Mouse (Mus musculus) myocyte (in vitro differentiated cells): ENCODE measurements around the gene Gm9964. TPM values are rescaled to one million over a fixed set of nuclear protein-coding genes. Genes with fewer than 3 reads are reported as not detected.

Source experiments
- H3K27me3 ChIP-seq: one replicate; pipeline ENCODE4 v1.6.1; 2011; ENCODE audit not compliant: control insufficient read depth, insufficient read depth, insufficient read length
- H3K36me3 ChIP-seq: one replicate; pipeline ENCODE4 v1.6.1; 2011; ENCODE audit not compliant: control insufficient read depth, insufficient read depth
- H3K4me2 ChIP-seq: one replicate; pipeline ENCODE4 v1.6.1; 2011; ENCODE audit warnings: low read depth, control low read depth
- H3K4me3 ChIP-seq: one replicate; pipeline ENCODE4 v1.5.1; 2011; ENCODE audit warnings: mild to moderate bottlenecking, control low read depth, moderate library complexity
- H3K79me2 ChIP-seq: one replicate; pipeline ENCODE4 v1.6.1; 2011; ENCODE audit not compliant: control insufficient read depth, insufficient read depth
- H3ac ChIP-seq: one replicate; pipeline ENCODE4 v1.6.1; 2011; ENCODE audit not compliant: control insufficient read depth, insufficient read length
- CEBPB ChIP-seq: IDR thresholded peaks from 2 replicates; pipeline ENCODE4 v1.6.1; 2011; ENCODE audit warnings: mild to moderate bottlenecking, moderate library complexity; ENCODE audit not compliant: poor library complexity, insufficient read depth, severe bottlenecking
- E2F4 ChIP-seq: IDR thresholded peaks from one replicate; pipeline ENCODE4 v1.6.1; 2011; ENCODE audit warnings: mild to moderate bottlenecking, control low read depth, moderate library complexity; ENCODE audit not compliant: insufficient read depth
- MAX ChIP-seq: IDR thresholded peaks from one replicate; pipeline ENCODE4 v1.6.1; 2011; ENCODE audit warnings: low read depth, mild to moderate bottlenecking, control low read depth
- MYOD1 ChIP-seq, 3 experiments: IDR thresholded peaks; one replicate each; pipeline ENCODE4 v1.6.1; 2011; ENCODE audit warnings: control low read depth in 2 of 3, low read depth in 2 of 3, mild to moderate bottlenecking in 2 of 3, moderate library complexity in 1 of 3; ENCODE audit not compliant: insufficient read length in 2 of 3, control insufficient read depth in 1 of 3
- MYOG ChIP-seq, 3 experiments: IDR thresholded peaks; one replicate each; pipeline ENCODE4 v1.6.1; 2011; ENCODE audit warnings: control low read depth in 2 of 3, low read depth in 2 of 3, mild to moderate bottlenecking in 2 of 3; ENCODE audit not compliant: insufficient read length in 2 of 3, control insufficient read depth in 1 of 3, insufficient read depth in 1 of 3
- POLR2A ChIP-seq: IDR thresholded peaks from one replicate; pipeline ENCODE4 v1.6.1; 2011; ENCODE audit warnings: low read depth, mild to moderate bottlenecking, control low read depth, moderate library complexity; ENCODE audit not compliant: insufficient read length
- POLR2AphosphoS2 ChIP-seq: IDR thresholded peaks from one replicate; pipeline ENCODE4 v1.6.1; 2011; ENCODE audit warnings: low read depth, control low read depth; ENCODE audit not compliant: insufficient read length
- REST ChIP-seq: IDR thresholded peaks from one replicate; pipeline ENCODE4 v1.6.1; 2011; ENCODE audit warnings: mild to moderate bottlenecking, control low read depth, moderate library complexity; ENCODE audit not compliant: insufficient read depth, insufficient read length
- SRF ChIP-seq: IDR thresholded peaks from one replicate; pipeline ENCODE4 v1.6.1; 2011; ENCODE audit warnings: low read depth; ENCODE audit not compliant: control insufficient read depth, insufficient read length
- TCF12 ChIP-seq: IDR thresholded peaks from one replicate; pipeline ENCODE4 v1.6.1; 2011; ENCODE audit warnings: mild to moderate bottlenecking, control low read depth; ENCODE audit not compliant: poor library complexity, insufficient read depth, severe bottlenecking
- TCF3 ChIP-seq: IDR thresholded peaks from one replicate; pipeline ENCODE4 v1.6.1; 2011; ENCODE audit warnings: low read depth, control low read depth; ENCODE audit not compliant: insufficient read length
- USF1 ChIP-seq: IDR thresholded peaks from one replicate; pipeline ENCODE4 v1.6.1; 2011; ENCODE audit warnings: low read depth, mild to moderate bottlenecking, control low read depth, moderate library complexity
- polyA plus RNA-seq: library from polyadenylated mRNA; unstranded; fragments of >200 nt; fragmentation: generic; extraction: Trizol; gene quantifications from one replicate; pipeline ENCODE4 v1.2.1, GENCODE M21; 2012; ENCODE audit warnings: missing spikeins

Gm9964 gene
- polyA plus RNA-seq, 1 experiment = not detected

GRCm38 (mm10) chr11:79258738-79259137, 38.0 kb downstream of the Gm9964 start:
- Histone ChIP-seq H3ac (no peak overlapping the region), H3K27me3 (no peaks in the 10 kb centered on the region), H3K36me3 (no peaks in the 10 kb centered on the region), H3K4me2 (no peak overlapping the region), H3K79me2 (peaks cover 7% of the 10 kb centered on the region), H3K4me3 (no peak overlapping the region)
- no peak for TF ChIP-seq TCF12
- TF ChIP-seq MYOG (IDR thresholded peaks at IDR 0.05; ENCODE audit: control insufficient read depth in 1 of 3, insufficient read depth in 1 of 3, insufficient read length in 2 of 3, low read depth in 2 of 3) = no peak
- TF ChIP-seq MAX = no peak
- no peak for TF ChIP-seq SRF
- no peak for TF ChIP-seq REST
- no peak for TF ChIP-seq USF1
- TF ChIP-seq POLR2A = no peak
- TF ChIP-seq CEBPB = no peak
- no peak for TF ChIP-seq MYOD1 (IDR thresholded peaks at IDR 0.05; ENCODE audit: control insufficient read depth in 1 of 3, insufficient read length in 2 of 3, low read depth in 2 of 3)
- no peak for TF ChIP-seq E2F4
- TF ChIP-seq TCF3 = no peak
- no peak for TF ChIP-seq POLR2AphosphoS2

- peak within 1 kb of the TSS; percentile 96 for H3K4me3 ChIP-seq
Measured at GRCm38 (mm10) chr11:79254391-79255098, 42.2 kb downstream of the Gm9964 start, which contains the start of gene Wsb1. Gene Wsb1, minus strand, starts transcription at chr11:79254671.

GRCm38 (mm10) chr11:79253542-79254390, 42.9 kb downstream of the Gm9964 start:
- peak overlapping the region; percentile 96 for H3K4me3 ChIP-seq
- TF ChIP-seq USF1 (no peak), POLR2A (peak; percentile 26)
- H3K27me3 ChIP-seq = no peaks in the 10 kb centered on the region
- H3K4me2 ChIP-seq = peak overlapping the region; percentile 93
- peak overlapping the region; percentile 90 for H3ac ChIP-seq
- H3K36me3 ChIP-seq = peaks cover 28% of the 10 kb centered on the region
- peaks cover 55% of the 10 kb centered on the region for H3K79me2 ChIP-seq

More at GRCm38 (mm10) chr11:79254391-79255098, 42.2 kb downstream of the Gm9964 start, which contains the start of gene Wsb1:
- Histone ChIP-seq H3K36me3 (peaks cover 22% of the 10 kb centered on the region), H3K79me2 (peaks cover 47% of the 10 kb centered on the region), H3ac (peak within 1 kb of the TSS; percentile 90), H3K4me2 (peak within 1 kb of the TSS; percentile 93), H3K27me3 (no peaks in the 10 kb centered on the region)
- TF ChIP-seq SRF (peak; percentile 30), MYOD1 (IDR thresholded peaks at IDR 0.05; ENCODE audit: control insufficient read depth in 1 of 3, insufficient read length in 2 of 3, low read depth in 2 of 3) (no peak), MAX (peak; percentile 48), CEBPB (no peak), POLR2A (peak; percentile 100), USF1 (no peak), E2F4 (peak; percentile 36), MYOG (IDR thresholded peaks at IDR 0.05; ENCODE audit: control insufficient read depth in 1 of 3, insufficient read depth in 1 of 3, insufficient read length in 2 of 3, low read depth in 2 of 3) (peak in 1 of 3 experiments; percentile 9), POLR2AphosphoS2 (peak; percentile 99), TCF12 (no peak), TCF3 (no peak), REST (no peak)

GRCm38 (mm10) chr11:79252881-79253541, 43.7 kb downstream of the Gm9964 start:
- Histone ChIP-seq H3K4me2 (peak overlapping the region; percentile 93), H3K27me3 (no peaks in the 10 kb centered on the region), H3K4me3 (peak overlapping the region; percentile 96), H3K36me3 (peaks cover 36% of the 10 kb centered on the region), H3ac (no peak overlapping the region), H3K79me2 (peaks cover 62% of the 10 kb centered on the region)
- TF ChIP-seq MAX = no peak
- TF ChIP-seq REST = no peak
- no peak for TF ChIP-seq MYOD1 (IDR thresholded peaks at IDR 0.05; ENCODE audit: control insufficient read depth in 1 of 3, insufficient read length in 2 of 3, low read depth in 2 of 3)
- TF ChIP-seq SRF = no peak
- no peak for TF ChIP-seq TCF3
- TF ChIP-seq POLR2A = peak; percentile 61
- no peak for TF ChIP-seq E2F4
- no peak for TF ChIP-seq USF1
- no peak for TF ChIP-seq TCF12
- no peak for TF ChIP-seq MYOG (IDR thresholded peaks at IDR 0.05; ENCODE audit: control insufficient read depth in 1 of 3, insufficient read depth in 1 of 3, insufficient read length in 2 of 3, low read depth in 2 of 3)
- no peak for TF ChIP-seq CEBPB
- TF ChIP-seq POLR2AphosphoS2 = peak; percentile 55

Other genes with a start within 250 kb of the Gm9964 start
- gene Ksr1, start 150.5 kb downstream of the Gm9964 start, polyA plus RNA-seq = 20.6 TPM
- 35.1 TPM for gene Wsb1, start 42.2 kb downstream of the Gm9964 start, polyA plus RNA-seq
- gene Nf1, start 42.8 kb upstream of the Gm9964 start, polyA plus RNA-seq = 8.2 TPM
- gene Omg, start 207.2 kb upstream of the Gm9964 start, polyA plus RNA-seq = 0.05 TPM
- 0.26 TPM for gene Evi2b, start 226.9 kb upstream of the Gm9964 start, polyA plus RNA-seq
- 0.06 TPM for gene Evi2, start 233.7 kb upstream of the Gm9964 start, polyA plus RNA-seq
- 10.7 TPM for gene Evi2a, start 233.7 kb upstream of the Gm9964 start, polyA plus RNA-seq